Mouse (Mus musculus): ENCODE measurements around the gene Slc17a8. TPM values are rescaled to one million over a fixed set of nuclear protein-coding genes. Genes with fewer than 3 reads are reported as not detected.
A peak's percentile ranks its signal among the peaks of the same experiment; 100 is the strongest.

Gene Slc17a8
- polyA plus RNA-seq, 2 experiments, result 0.09 TPM; not detected in 1

- TF ChIP-seq POLR2A (IDR thresholded peaks at IDR 0.05; ENCODE audit: borderline replicate concordance, extremely low read depth, insufficient read depth, insufficient read length), result no peak
- Histone ChIP-seq H3K36me3 (ENCODE audit: control insufficient read depth, insufficient read depth, low read length) (no peaks in the 10 kb centered on the region), H3K9me3 (ENCODE audit: control insufficient read depth, low read length) (no peaks in the 10 kb centered on the region), H3K27me3 (ENCODE audit: control insufficient read depth, insufficient read depth, low read length) (no peaks in the 10 kb centered on the region), H3K4me2 (replicated peaks; ENCODE audit: low read depth, low read length, severe bottlenecking) (no peak overlapping the region), H3K4me1 (ENCODE audit: control insufficient read depth, insufficient read depth, low read length) (no peaks in the 10 kb centered on the region), H3K4me3 (replicated peaks; ENCODE audit: low read length) (no peak overlapping the region), H3K9ac (ENCODE audit: low read depth, low read length, severe bottlenecking) (no peak overlapping the region), H3K27ac (replicated peaks; ENCODE audit: low read depth, low read length) (no peak overlapping the region)
- DNase-seq (ENCODE audit: low spot score) (no peak), ATAC-seq (ENCODE audit: low FRiP score, low read depth) (no peak)
- WGBS, result 78% methylated on average over 5 of the region's 5 CpGs
Measured at GRCm38 (mm10) chr10:89532451-89532850, 88.6 kb downstream of the Slc17a8 start.

- H3K36me3 ChIP-seq (ENCODE audit: control insufficient read depth, insufficient read depth, low read length), result no peaks in the 10 kb centered on the region
- no peak overlapping the region for H3K4me2 ChIP-seq (replicated peaks; ENCODE audit: low read depth, low read length, severe bottlenecking)
- 94% methylated on average over 2 of the region's 2 CpGs for WGBS
- TF ChIP-seq POLR2A (IDR thresholded peaks at IDR 0.05; ENCODE audit: borderline replicate concordance, extremely low read depth, insufficient read depth, insufficient read length), result no peak
- H3K27me3 ChIP-seq (ENCODE audit: control insufficient read depth, insufficient read depth, low read length), result no peaks in the 10 kb centered on the region
- H3K9me3 ChIP-seq (ENCODE audit: control insufficient read depth, low read length), result no peaks in the 10 kb centered on the region
- no peaks in the 10 kb centered on the region for H3K4me1 ChIP-seq (ENCODE audit: control insufficient read depth, insufficient read depth, low read length)
- no peak for DNase-seq (ENCODE audit: low spot score)
- no peak overlapping the region for H3K9ac ChIP-seq (ENCODE audit: low read depth, low read length, severe bottlenecking)
- no peak overlapping the region for H3K4me3 ChIP-seq (replicated peaks; ENCODE audit: low read length)
- ATAC-seq (ENCODE audit: low FRiP score, low read depth), result no peak
- no peak overlapping the region for H3K27ac ChIP-seq (replicated peaks; ENCODE audit: low read depth, low read length)
Measured at GRCm38 (mm10) chr10:89531976-89532375, 89.1 kb downstream of the Slc17a8 start.

- TF ChIP-seq POLR2A (IDR thresholded peaks at IDR 0.05; ENCODE audit: borderline replicate concordance, extremely low read depth, insufficient read depth, insufficient read length), result no peak
- no peak overlapping the region for H3K27ac ChIP-seq (replicated peaks; ENCODE audit: low read depth, low read length)
- H3K4me2 ChIP-seq (replicated peaks; ENCODE audit: low read depth, low read length, severe bottlenecking), result no peak overlapping the region
- H3K9ac ChIP-seq (ENCODE audit: low read depth, low read length, severe bottlenecking), result no peak overlapping the region; the same call in 1 of the 2 replicates
- peak; percentile 17 for DNase-seq (ENCODE audit: low spot score)
- H3K4me1 ChIP-seq (ENCODE audit: control insufficient read depth, insufficient read depth, low read length), result no peaks in the 10 kb centered on the region
- H3K4me3 ChIP-seq (replicated peaks; ENCODE audit: low read length), result no peak overlapping the region
- H3K27me3 ChIP-seq (ENCODE audit: control insufficient read depth, insufficient read depth, low read length), result no peaks in the 10 kb centered on the region
- ATAC-seq (ENCODE audit: low FRiP score, low read depth), result no peak
- H3K9me3 ChIP-seq (ENCODE audit: control insufficient read depth, low read length), result no peaks in the 10 kb centered on the region
- 50% methylated on average over 5 of the region's 5 CpGs for WGBS
- H3K36me3 ChIP-seq (ENCODE audit: control insufficient read depth, insufficient read depth, low read length), result no peaks in the 10 kb centered on the region
Measured at GRCm38 (mm10) chr10:89531194-89531634, 89.8 kb downstream of the Slc17a8 start.

- Histone ChIP-seq H3K9me3 (ENCODE audit: control insufficient read depth, low read length) (no peaks in the 10 kb centered on the region), H3K27me3 (ENCODE audit: control insufficient read depth, insufficient read depth, low read length) (no peaks in the 10 kb centered on the region), H3K9ac (ENCODE audit: low read depth, low read length, severe bottlenecking) (no peak overlapping the region), H3K4me2 (replicated peaks; ENCODE audit: low read depth, low read length, severe bottlenecking) (no peak overlapping the region), H3K36me3 (ENCODE audit: control insufficient read depth, insufficient read depth, low read length) (no peaks in the 10 kb centered on the region), H3K4me3 (replicated peaks; ENCODE audit: low read length) (no peak overlapping the region), H3K4me1 (ENCODE audit: control insufficient read depth, insufficient read depth, low read length) (no peaks in the 10 kb centered on the region), H3K27ac (replicated peaks; ENCODE audit: low read depth, low read length) (no peak overlapping the region)
- WGBS, result 79% methylated on average over 5 of the region's 5 CpGs
- TF ChIP-seq POLR2A (IDR thresholded peaks at IDR 0.05; ENCODE audit: borderline replicate concordance, extremely low read depth, insufficient read depth, insufficient read length), result no peak
- no peak for DNase-seq (ENCODE audit: low spot score)
- ATAC-seq (ENCODE audit: low FRiP score, low read depth), result no peak
Measured at GRCm38 (mm10) chr10:89527054-89527453, 94.0 kb downstream of the Slc17a8 start.

GRCm38 (mm10) chr10:89525823-89526222 lies 95.2 kb downstream of the Slc17a8 start:
- Histone ChIP-seq H3K27me3 (ENCODE audit: control insufficient read depth, insufficient read depth, low read length) (no peaks in the 10 kb centered on the region), H3K27ac (replicated peaks; ENCODE audit: low read depth, low read length) (no peak overlapping the region), H3K4me2 (replicated peaks; ENCODE audit: low read depth, low read length, severe bottlenecking) (no peak overlapping the region), H3K9me3 (ENCODE audit: control insufficient read depth, low read length) (no peaks in the 10 kb centered on the region), H3K4me3 (replicated peaks; ENCODE audit: low read length) (no peak overlapping the region), H3K9ac (ENCODE audit: low read depth, low read length, severe bottlenecking) (no peak overlapping the region), H3K4me1 (ENCODE audit: control insufficient read depth, insufficient read depth, low read length) (no peaks in the 10 kb centered on the region), H3K36me3 (ENCODE audit: control insufficient read depth, insufficient read depth, low read length) (no peaks in the 10 kb centered on the region)
- DNase-seq (ENCODE audit: low spot score) (no peak), ATAC-seq (ENCODE audit: low FRiP score, low read depth) (no peak)
- no peak for TF ChIP-seq POLR2A (IDR thresholded peaks at IDR 0.05; ENCODE audit: borderline replicate concordance, extremely low read depth, insufficient read depth, insufficient read length)
- WGBS, result 68% methylated on average over 2 of the region's 2 CpGs

Other genes with a start within 250 kb of the Slc17a8 start
- gene Gas2l3, start 177.3 kb downstream of the Slc17a8 start, polyA plus RNA-seq (2012; rRNA removed), result 5.9 and 6.4 TPM in 2 replicates
- 11.3 and 11.7 TPM in 2 replicates for gene Gas2l3, start 177.3 kb downstream of the Slc17a8 start, polyA plus RNA-seq (2014; fragmentation: Nextera tagmentation; extraction: Ambion mirVana)
- gene Nr1h4, start 87.7 kb downstream of the Slc17a8 start, polyA plus RNA-seq (2012; rRNA removed), result 0.03 and 0.08 TPM in 2 replicates
- gene Nr1h4, start 87.7 kb downstream of the Slc17a8 start, polyA plus RNA-seq (2014; fragmentation: Nextera tagmentation; extraction: Ambion mirVana), result not detected in 2 replicates
- 26.6 and 26.8 TPM in 2 replicates for gene Scyl2, start 65.0 kb upstream of the Slc17a8 start, polyA plus RNA-seq (2012; rRNA removed)
- 12.4 and 13.5 TPM in 2 replicates for gene Scyl2, start 65.0 kb upstream of the Slc17a8 start, polyA plus RNA-seq (2014; fragmentation: Nextera tagmentation; extraction: Ambion mirVana)
- 14.1 and 16.0 TPM in 2 replicates for gene Actr6, start 111.0 kb upstream of the Slc17a8 start, polyA plus RNA-seq (2012; rRNA removed)
- 32.1 and 34.3 TPM in 2 replicates for gene Actr6, start 111.0 kb upstream of the Slc17a8 start, polyA plus RNA-seq (2014; fragmentation: Nextera tagmentation; extraction: Ambion mirVana)
- 21.1 and 28.8 TPM in 2 replicates for gene Uhrf1bp1l, start 123.7 kb upstream of the Slc17a8 start, polyA plus RNA-seq (2012; rRNA removed)
- 24.0 and 26.9 TPM in 2 replicates for gene Uhrf1bp1l, start 123.7 kb upstream of the Slc17a8 start, polyA plus RNA-seq (2014; fragmentation: Nextera tagmentation; extraction: Ambion mirVana)

All from limb, embryonic 14.5 days (tissue).